In the genomic region with DNA sequence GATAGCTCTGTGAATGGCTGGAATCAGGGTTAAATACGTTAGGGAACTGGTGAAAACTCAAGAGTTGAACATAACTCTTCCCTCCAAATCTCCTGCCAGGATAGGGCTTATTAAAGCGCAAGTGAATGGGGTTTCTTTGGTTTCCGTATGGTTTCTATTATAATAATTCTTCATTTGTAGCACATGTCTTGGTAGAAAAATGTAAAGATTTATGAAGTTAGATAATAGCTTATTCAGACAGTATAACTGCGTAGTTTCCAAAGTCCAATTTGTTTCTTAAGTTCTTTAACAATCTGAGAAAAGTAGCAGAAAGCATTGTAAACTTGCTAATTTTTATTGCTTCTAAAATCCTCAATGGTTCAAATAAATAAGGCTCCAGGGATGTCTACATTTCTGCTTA, we compare ENCODE assay signal across 29 mouse cellular contexts.
DNase-seq lines count a peak whose midpoint lies in the region; ATAC-seq and TF ChIP-seq lines count a peak whose summit lies in the region.
"Had no signal": no experiment of that assay in that cellular context is flagged by ENCODE, and none has a peak within 500 bp of the region (broad histone marks: within the 10 kb centered on the region; RNA-seq: fewer than 3 reads in every experiment).

No protein-coding gene starts in this region.

- H3K36me3 ChIP-seq in embryonic facial prominence, embryonic 11.5 days (replicated peaks; ENCODE audit: control insufficient read depth, insufficient read depth, low read depth, low read length), result no peaks in the 10 kb centered on the region
- no peaks in the 10 kb centered on the region for H3K36me3 ChIP-seq in embryonic facial prominence, embryonic 10.5 days (replicated peaks)
- no peaks in the 10 kb centered on the region for H3K36me3 ChIP-seq in limb, embryonic 14.5 days (ENCODE audit: control insufficient read depth, insufficient read depth, low read length)
- H3K36me3 ChIP-seq: embryonic facial prominence, embryonic 15.5 days; G1E; heart, embryonic 10.5 days; heart, embryonic 13.5 days had no signal

- no peaks in the 10 kb centered on the region for H3K4me1 ChIP-seq in embryonic facial prominence, embryonic 11.5 days (ENCODE audit: control insufficient read depth, insufficient read depth, low read length)
- H3K4me1 ChIP-seq in embryonic facial prominence, embryonic 10.5 days, result no peaks in the 10 kb centered on the region; the same call in 1 of the 2 replicates
- H3K4me1 ChIP-seq in limb, embryonic 14.5 days (ENCODE audit: control insufficient read depth, insufficient read depth, low read length), result 0 out of 2 replicates have a peak, but pooled peaks cover 3% of the 10 kb centered on the region
- H3K4me1 ChIP-seq: embryonic facial prominence, embryonic 15.5 days; heart, embryonic 10.5 days had no signal

- ATAC-seq in embryonic facial prominence, embryonic 11.5 days (replicated peaks; ENCODE audit: insufficient number of reproducible peaks, low FRiP score, low TSS enrichment, low read depth), result no peak
- 0 out of 2 replicates have a peak, but pooled peaks have one; percentile 15 for ATAC-seq in limb, embryonic 14.5 days (ENCODE audit: low FRiP score, low read depth)
- ATAC-seq: activated CD4-positive, CD25-positive, alpha-beta regulatory T cell, adult 4 months; forebrain, embryonic 14.5 days; forebrain, postnatal 0 days; hindbrain, postnatal 0 days; inflammation-experienced regulatory T-cells, adult 6 months had no signal

- DNase-seq in embryonic facial prominence, embryonic 11.5 days (ENCODE audit: low spot score), result peak; percentile 25
- no peak for DNase-seq in embryonic facial prominence, embryonic 10.5 days (ENCODE audit: low spot score)
- DNase-seq in NIH3T3 (ENCODE audit: low read depth), result peak; percentile 2
- peak; percentile 54 for DNase-seq in forelimb bud, embryonic 11.5 days (ENCODE audit: low read depth, low spot score)
- peak; percentile 11 for DNase-seq in limb, embryonic 14.5 days (ENCODE audit: low spot score)
- no peak for DNase-seq in T-cell, adult 2 months (ENCODE audit: low spot score)
- no peak for DNase-seq in gastrocnemius, postnatal 4 days (ENCODE audit: low spot score in 2 of 2)
- DNase-seq: adrenal gland, adult 8-10 months; adrenal gland, postnatal 25 days; B cell, adult 2 months; cerebellum, adult 11-12 months; cerebellum, adult 8-10 months; cerebellum, postnatal 10 days; cerebellum, postnatal 36 days; forebrain, postnatal 0 days; gastrocnemius, postnatal 25 days; heart, adult 2 months; heart, postnatal 14 days; heart, postnatal 4 days had no signal

- TF ChIP-seq POLR2A in limb, embryonic 14.5 days (IDR thresholded peaks at IDR 0.05; ENCODE audit: borderline replicate concordance, extremely low read depth, insufficient read depth, insufficient read length), result no peak

- no peaks in the 10 kb centered on the region for H3K9me3 ChIP-seq in embryonic facial prominence, embryonic 11.5 days (replicated peaks; ENCODE audit: control insufficient read depth, low read length)
- H3K9me3 ChIP-seq in embryonic facial prominence, embryonic 10.5 days, result no peaks in the 10 kb centered on the region
- H3K9me3 ChIP-seq in limb, embryonic 14.5 days (ENCODE audit: control insufficient read depth, low read length), result no peaks in the 10 kb centered on the region
- H3K9me3 ChIP-seq: embryonic facial prominence, embryonic 15.5 days; G1E; heart, embryonic 10.5 days; heart, embryonic 13.5 days had no signal

- no peak overlapping the region for H3K4me2 ChIP-seq in embryonic facial prominence, embryonic 11.5 days (ENCODE audit: low read depth, low read length)
- no peak overlapping the region; the same call in 1 of the 2 replicates for H3K4me2 ChIP-seq in limb, embryonic 14.5 days (replicated peaks; ENCODE audit: low read depth, low read length, severe bottlenecking)
- H3K4me2 ChIP-seq: embryonic facial prominence, embryonic 15.5 days; heart, embryonic 13.5 days; hindbrain, embryonic 14.5 days had no signal

- H3K4me3 ChIP-seq in embryonic facial prominence, embryonic 11.5 days (ENCODE audit: low read depth, low read length), result no peak overlapping the region
- no peak overlapping the region for H3K4me3 ChIP-seq in embryonic facial prominence, embryonic 10.5 days
- no peak overlapping the region for H3K4me3 ChIP-seq in limb, embryonic 14.5 days (replicated peaks; ENCODE audit: low read length)
- H3K4me3 ChIP-seq: embryonic facial prominence, embryonic 15.5 days; heart, adult 2 months; heart, embryonic 10.5 days; heart, embryonic 13.5 days had no signal

- WGBS in embryonic facial prominence, embryonic 11.5 days, result 54% methylated on average over 4 of the region's 4 CpGs
- WGBS in embryonic facial prominence, embryonic 10.5 days, result 79% methylated on average over 4 of the region's 4 CpGs
- 28% methylated on average over 4 of the region's 4 CpGs for WGBS in limb, embryonic 14.5 days

- no peak overlapping the region for H3K9ac ChIP-seq in embryonic facial prominence, embryonic 11.5 days (replicated peaks; ENCODE audit: low read length)
- no peak overlapping the region for H3K9ac ChIP-seq in limb, embryonic 14.5 days (ENCODE audit: low read depth, low read length, severe bottlenecking)
- H3K9ac ChIP-seq: embryonic facial prominence, embryonic 15.5 days; forebrain, postnatal 0 days; heart, embryonic 13.5 days; hindbrain, embryonic 14.5 days had no signal

- no peaks in the 10 kb centered on the region for H3K27me3 ChIP-seq in embryonic facial prominence, embryonic 11.5 days (ENCODE audit: control insufficient read depth, insufficient read depth, low read length)
- H3K27me3 ChIP-seq in embryonic facial prominence, embryonic 10.5 days (replicated peaks; ENCODE audit: low read depth, poor library complexity, severe bottlenecking), result no peaks in the 10 kb centered on the region
- no peaks in the 10 kb centered on the region for H3K27me3 ChIP-seq in limb, embryonic 14.5 days (ENCODE audit: control insufficient read depth, insufficient read depth, low read length)
- H3K27me3 ChIP-seq: CH12.LX; embryonic facial prominence, embryonic 15.5 days; heart, embryonic 13.5 days had no signal

- no peak overlapping the region for H3K27ac ChIP-seq in embryonic facial prominence, embryonic 11.5 days (replicated peaks; ENCODE audit: low read depth, low read length)
- H3K27ac ChIP-seq in embryonic facial prominence, embryonic 10.5 days (replicated peaks), result no peak overlapping the region
- H3K27ac ChIP-seq in limb, embryonic 14.5 days (replicated peaks; ENCODE audit: low read depth, low read length), result no peak overlapping the region
- H3K27ac ChIP-seq: embryonic facial prominence, embryonic 15.5 days; heart, adult 2 months; heart, embryonic 10.5 days; heart, embryonic 13.5 days; hindbrain, embryonic 14.5 days; hindbrain, postnatal 0 days had no signal

Comparison
In these comparisons a context has a peak if more than half of its experiments do, and no peak if none do; other contexts are left out.
1. DNase-seq: peak in embryonic facial prominence, embryonic 11.5 days (single experiment), NIH3T3 (single experiment), forelimb bud, embryonic 11.5 days (single experiment) and limb, embryonic 14.5 days (single experiment); none in embryonic facial prominence, embryonic 10.5 days (single experiment), T-cell, adult 2 months (single experiment) and gastrocnemius, postnatal 4 days (0 of 2).